Mouse (Mus musculus) myocyte (in vitro differentiated cells): ENCODE measurements around the gene Igfbp4.

Experiments used
- CEBPB ChIP-seq: IDR thresholded peaks from 2 replicates; pipeline ENCODE4 v1.6.1; 2011; ENCODE audit warnings: mild to moderate bottlenecking, moderate library complexity; ENCODE audit not compliant: poor library complexity, insufficient read depth, severe bottlenecking
- E2F4 ChIP-seq: IDR thresholded peaks from one replicate; pipeline ENCODE4 v1.6.1; 2011; ENCODE audit warnings: mild to moderate bottlenecking, control low read depth, moderate library complexity; ENCODE audit not compliant: insufficient read depth
- MAX ChIP-seq: IDR thresholded peaks from one replicate; pipeline ENCODE4 v1.6.1; 2011; ENCODE audit warnings: low read depth, mild to moderate bottlenecking, control low read depth
- MYOD1 ChIP-seq, 3 experiments: IDR thresholded peaks; one replicate each; pipeline ENCODE4 v1.6.1; 2011; ENCODE audit warnings: control low read depth in 2 of 3, low read depth in 2 of 3, mild to moderate bottlenecking in 2 of 3, moderate library complexity in 1 of 3; ENCODE audit not compliant: insufficient read length in 2 of 3, control insufficient read depth in 1 of 3
- MYOG ChIP-seq, 3 experiments: IDR thresholded peaks; one replicate each; pipeline ENCODE4 v1.6.1; 2011; ENCODE audit warnings: control low read depth in 2 of 3, low read depth in 2 of 3, mild to moderate bottlenecking in 2 of 3; ENCODE audit not compliant: insufficient read length in 2 of 3, control insufficient read depth in 1 of 3, insufficient read depth in 1 of 3
- POLR2A ChIP-seq: IDR thresholded peaks from one replicate; pipeline ENCODE4 v1.6.1; 2011; ENCODE audit warnings: low read depth, mild to moderate bottlenecking, control low read depth, moderate library complexity; ENCODE audit not compliant: insufficient read length
- REST ChIP-seq: IDR thresholded peaks from one replicate; pipeline ENCODE4 v1.6.1; 2011; ENCODE audit warnings: mild to moderate bottlenecking, control low read depth, moderate library complexity; ENCODE audit not compliant: insufficient read depth, insufficient read length
- SRF ChIP-seq: IDR thresholded peaks from one replicate; pipeline ENCODE4 v1.6.1; 2011; ENCODE audit warnings: low read depth; ENCODE audit not compliant: control insufficient read depth, insufficient read length
- USF1 ChIP-seq: IDR thresholded peaks from one replicate; pipeline ENCODE4 v1.6.1; 2011; ENCODE audit warnings: low read depth, mild to moderate bottlenecking, control low read depth, moderate library complexity

GRCm38 (mm10) chr11:99089077-99089601 is 48.1 kb downstream of the Igfbp4 start, which contains the start of gene Tns4:
- TF ChIP-seq MAX: no peak
- no peak for TF ChIP-seq MYOG (IDR thresholded peaks at IDR 0.05; ENCODE audit: control insufficient read depth in 1 of 3, insufficient read depth in 1 of 3, insufficient read length in 2 of 3, low read depth in 2 of 3)
- no peak for TF ChIP-seq USF1
- TF ChIP-seq POLR2A: no peak
- TF ChIP-seq REST: no peak
- TF ChIP-seq CEBPB: no peak
- TF ChIP-seq SRF: no peak
- no peak for TF ChIP-seq MYOD1 (IDR thresholded peaks at IDR 0.05; ENCODE audit: control insufficient read depth in 1 of 3, insufficient read length in 2 of 3, low read depth in 2 of 3)
- TF ChIP-seq E2F4: no peak
